Mouse (Mus musculus): ENCODE results near the gene Emp2.

- no peak for TF ChIP-seq CTCF (IDR thresholded peaks at IDR 0.05; ENCODE audit: low read depth, low read length)
- TF ChIP-seq EP300 (IDR thresholded peaks at IDR 0.05; ENCODE audit: insufficient read depth, low read depth, low read length) = no peak
- TF ChIP-seq POLR2A (IDR thresholded peaks at IDR 0.05; ENCODE audit: insufficient read depth, low read length) = no peak
These were observed at the start of gene Emp2 for GRCm38 (mm10) chr16:10313646-10314088.
